Mouse (Mus musculus): Measurements from ENCODE around the gene Ltbp4. TPM values are rescaled to one million over a fixed set of nuclear protein-coding genes. Genes with fewer than 3 reads are reported as not detected.

Gene Ltbp4
- polyA plus RNA-seq, 1 experiment from 2014 or later, result 14.3 TPM

DNA sequence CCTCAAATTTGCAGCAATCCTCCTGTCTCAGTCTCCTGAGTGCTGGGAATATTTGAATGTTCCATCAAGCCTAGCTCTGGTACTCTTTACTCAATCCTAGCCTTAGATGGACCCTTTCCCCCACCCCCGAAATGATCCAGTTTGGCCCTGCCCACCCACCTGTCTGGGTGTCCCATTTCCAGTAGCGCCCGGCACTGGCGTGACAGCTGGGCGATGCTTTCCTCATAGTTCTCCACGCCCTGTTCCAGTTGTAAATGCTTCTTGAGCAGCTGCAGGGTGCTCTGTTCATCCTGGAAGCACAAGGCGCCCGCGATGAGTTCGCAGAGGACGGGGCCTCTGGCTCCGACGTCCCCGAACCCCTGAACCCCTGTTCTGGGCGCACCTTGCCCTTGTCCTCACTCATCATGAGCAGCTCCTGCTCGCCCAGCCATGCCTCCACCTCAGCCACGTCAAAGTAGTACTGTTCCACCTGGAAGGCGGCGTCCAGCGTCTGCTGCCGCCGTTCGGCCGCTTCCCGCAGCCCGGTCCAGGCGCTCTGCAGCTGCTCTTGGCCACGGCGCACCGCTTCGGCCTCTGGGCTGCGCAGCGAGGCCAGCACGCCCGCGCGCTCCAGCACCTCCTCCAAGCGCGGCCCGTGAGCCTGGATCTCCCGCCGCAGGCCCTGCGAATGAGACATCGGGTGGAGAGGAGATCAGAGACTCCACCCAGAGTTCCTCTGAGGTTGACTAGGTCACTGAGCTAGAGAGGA lies 34.4 kb upstream of the Ltbp4 start:
- 12% methylated on average over 44 of the region's 44 CpGs for WGBS
- Histone ChIP-seq H3K9me3 (replicated peaks; ENCODE audit: control insufficient read depth, low read length, poor library complexity, severe bottlenecking) (no peaks in the 10 kb centered on the region; the same call in 1 of the 2 replicates), H3K27me3 (ENCODE audit: control insufficient read depth, insufficient read depth, low read depth, low read length) (peaks cover 96% of the 10 kb centered on the region), H3K4me3 (ENCODE audit: low read depth, low read length) (no peak overlapping the region), H3K4me2 (ENCODE audit: low read length) (no peak overlapping the region), H3K27ac (ENCODE audit: low read length) (no peak overlapping the region), H3K36me3 (ENCODE audit: control insufficient read depth, insufficient read depth, low read length) (peaks cover 28% of the 10 kb centered on the region), H3K4me1 (ENCODE audit: control insufficient read depth, insufficient read depth, low read length) (no peaks in the 10 kb centered on the region), H3K9ac (ENCODE audit: low read depth, low read length) (no peak overlapping the region)
- ATAC-seq, result no peak

DNA sequence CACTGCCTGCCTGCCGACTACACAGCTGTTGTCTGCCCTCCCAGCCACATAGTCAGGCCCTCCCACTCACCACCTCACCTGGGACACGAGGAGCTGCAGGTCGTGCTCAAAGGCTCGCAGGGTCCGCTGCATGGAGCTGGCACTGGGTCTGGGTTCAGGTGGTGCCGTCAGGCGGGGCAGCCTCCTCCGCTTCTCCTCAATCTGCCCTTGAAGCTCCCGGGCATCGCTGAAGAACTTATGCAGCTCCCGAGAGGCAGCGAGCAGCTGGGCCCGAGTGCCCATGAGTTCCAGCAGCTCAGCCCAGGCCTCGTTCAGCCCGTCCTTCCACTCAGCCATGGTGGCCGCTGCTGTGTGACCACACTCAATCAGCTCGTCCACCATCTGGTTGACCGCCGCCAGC lies 31.6 kb upstream of the Ltbp4 start:
- Histone ChIP-seq H3K9ac (ENCODE audit: low read depth, low read length) (no peak overlapping the region), H3K9me3 (replicated peaks; ENCODE audit: control insufficient read depth, low read length, poor library complexity, severe bottlenecking) (no peaks in the 10 kb centered on the region; the same call in 1 of the 2 replicates), H3K4me2 (ENCODE audit: low read length) (no peak overlapping the region), H3K27ac (ENCODE audit: low read length) (no peak overlapping the region), H3K27me3 (ENCODE audit: control insufficient read depth, insufficient read depth, low read depth, low read length) (peaks cover 99% of the 10 kb centered on the region), H3K4me3 (ENCODE audit: low read depth, low read length) (no peak overlapping the region), H3K36me3 (ENCODE audit: control insufficient read depth, insufficient read depth, low read length) (peaks cover 29% of the 10 kb centered on the region), H3K4me1 (ENCODE audit: control insufficient read depth, insufficient read depth, low read length) (no peaks in the 10 kb centered on the region)
- ATAC-seq, result no peak
- WGBS, result 86% methylated on average over 19 of the region's 19 CpGs

DNA sequence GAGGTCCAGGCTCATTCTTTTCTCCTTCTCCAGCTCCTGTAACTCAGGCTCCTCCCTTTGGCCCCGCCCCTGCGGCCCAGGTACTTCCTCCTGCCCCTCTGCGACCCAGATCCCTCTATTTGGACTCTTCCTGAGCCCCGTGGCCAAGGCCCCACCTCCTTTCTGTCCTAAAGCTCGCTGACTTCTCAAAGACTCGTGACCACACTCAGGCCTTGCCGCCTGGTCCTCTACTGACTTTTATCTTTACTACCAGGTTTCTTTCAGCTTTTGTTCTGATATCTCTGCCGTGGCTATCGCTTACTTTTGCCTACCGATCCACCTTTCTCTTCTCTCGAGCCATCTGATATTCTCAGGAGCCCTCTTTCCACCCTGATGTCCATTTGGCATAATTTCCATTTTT lies 30.5 kb upstream of the Ltbp4 start:
- Histone ChIP-seq H3K9me3 (replicated peaks; ENCODE audit: control insufficient read depth, low read length, poor library complexity, severe bottlenecking) (no peaks in the 10 kb centered on the region; the same call in 1 of the 2 replicates), H3K36me3 (ENCODE audit: control insufficient read depth, insufficient read depth, low read length) (peaks cover 29% of the 10 kb centered on the region), H3K27me3 (ENCODE audit: control insufficient read depth, insufficient read depth, low read depth, low read length) (peaks cover 95% of the 10 kb centered on the region), H3K27ac (ENCODE audit: low read length) (no peak overlapping the region), H3K4me2 (ENCODE audit: low read length) (no peak overlapping the region), H3K9ac (ENCODE audit: low read depth, low read length) (no peak overlapping the region), H3K4me3 (ENCODE audit: low read depth, low read length) (no peak overlapping the region), H3K4me1 (ENCODE audit: control insufficient read depth, insufficient read depth, low read length) (no peaks in the 10 kb centered on the region)
- 23% methylated on average over 11 of the region's 11 CpGs for WGBS
- ATAC-seq, result no peak

DNA sequence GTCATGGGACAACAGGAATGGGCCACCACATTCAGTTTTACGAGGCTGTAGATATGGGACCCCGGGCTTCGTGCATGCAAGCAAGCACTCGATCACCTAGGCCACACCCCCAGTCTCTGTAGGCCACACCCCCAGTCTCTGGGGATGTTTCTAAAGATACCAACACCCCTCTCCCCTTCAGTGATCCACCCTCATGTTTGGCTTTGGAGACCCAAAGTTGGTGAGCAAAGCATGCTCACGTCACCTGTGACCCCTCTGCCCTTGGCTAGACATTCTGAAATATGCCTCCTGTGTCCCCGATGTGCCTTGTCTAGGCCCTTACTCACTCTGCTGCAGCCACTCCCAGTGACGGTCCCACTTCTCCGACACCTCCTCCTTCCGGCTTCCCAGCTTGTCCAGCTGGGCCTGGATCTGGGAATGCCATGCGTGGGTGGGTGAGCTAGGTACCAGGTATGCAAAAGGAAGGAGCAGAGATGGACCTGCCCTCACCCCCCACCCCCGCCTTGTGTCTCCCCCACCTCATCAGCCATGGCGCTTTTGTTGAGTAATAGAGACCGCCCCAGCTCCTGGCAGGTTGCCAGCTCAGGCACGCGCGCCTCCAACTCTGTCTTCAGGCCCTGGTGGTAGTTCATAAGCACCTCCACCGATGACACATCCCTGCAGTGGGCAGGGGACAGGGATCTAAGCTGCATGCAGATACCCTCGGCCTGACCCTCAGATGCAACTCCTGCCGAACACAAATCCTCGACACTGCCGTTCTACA lies 28.8 kb upstream of the Ltbp4 start:
- WGBS, result 51% methylated on average over 21 of the region's 21 CpGs
- no peak for ATAC-seq
- no peak overlapping the region for H3K4me3 ChIP-seq (ENCODE audit: low read depth, low read length)

DNA sequence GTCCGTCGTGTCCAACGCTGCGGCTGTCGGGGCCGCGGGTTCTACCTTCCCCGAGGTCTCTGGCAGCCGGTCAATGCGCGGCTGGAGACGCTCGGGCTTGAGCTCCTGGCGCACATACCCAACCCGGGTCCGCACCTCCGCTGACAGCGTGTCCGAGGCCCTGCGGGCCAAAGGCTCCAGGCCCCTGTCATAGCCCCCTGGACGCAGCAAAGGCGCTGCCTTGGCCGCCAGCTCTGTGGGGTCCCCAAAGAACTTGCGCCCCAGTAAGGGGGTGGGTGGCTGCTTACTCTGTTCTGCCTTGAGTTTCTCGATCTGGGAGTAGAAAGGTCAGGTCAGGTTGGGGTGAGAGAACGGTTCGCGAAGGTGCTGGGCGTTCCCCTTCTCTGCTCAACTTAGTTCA lies 26.9 kb upstream of the Ltbp4 start:
- no peak overlapping the region for H3K4me3 ChIP-seq (ENCODE audit: low read depth, low read length)

More for the DNA sequence above, 28.8 kb upstream of the Ltbp4 start:
- H3K4me1 ChIP-seq (ENCODE audit: control insufficient read depth, insufficient read depth, low read length), result peaks cover 2% of the 10 kb centered on the region; the same call in 1 of the 2 replicates
- H3K27ac ChIP-seq (ENCODE audit: low read length), result no peak overlapping the region
- peaks cover 78% of the 10 kb centered on the region for H3K27me3 ChIP-seq (ENCODE audit: control insufficient read depth, insufficient read depth, low read depth, low read length)
- no peaks in the 10 kb centered on the region; the same call in 1 of the 2 replicates for H3K9me3 ChIP-seq (replicated peaks; ENCODE audit: control insufficient read depth, low read length, poor library complexity, severe bottlenecking)
- H3K36me3 ChIP-seq (ENCODE audit: control insufficient read depth, insufficient read depth, low read length), result peaks cover 23% of the 10 kb centered on the region
- no peak overlapping the region for H3K4me2 ChIP-seq (ENCODE audit: low read length)
- no peak overlapping the region for H3K9ac ChIP-seq (ENCODE audit: low read depth, low read length)

DNA sequence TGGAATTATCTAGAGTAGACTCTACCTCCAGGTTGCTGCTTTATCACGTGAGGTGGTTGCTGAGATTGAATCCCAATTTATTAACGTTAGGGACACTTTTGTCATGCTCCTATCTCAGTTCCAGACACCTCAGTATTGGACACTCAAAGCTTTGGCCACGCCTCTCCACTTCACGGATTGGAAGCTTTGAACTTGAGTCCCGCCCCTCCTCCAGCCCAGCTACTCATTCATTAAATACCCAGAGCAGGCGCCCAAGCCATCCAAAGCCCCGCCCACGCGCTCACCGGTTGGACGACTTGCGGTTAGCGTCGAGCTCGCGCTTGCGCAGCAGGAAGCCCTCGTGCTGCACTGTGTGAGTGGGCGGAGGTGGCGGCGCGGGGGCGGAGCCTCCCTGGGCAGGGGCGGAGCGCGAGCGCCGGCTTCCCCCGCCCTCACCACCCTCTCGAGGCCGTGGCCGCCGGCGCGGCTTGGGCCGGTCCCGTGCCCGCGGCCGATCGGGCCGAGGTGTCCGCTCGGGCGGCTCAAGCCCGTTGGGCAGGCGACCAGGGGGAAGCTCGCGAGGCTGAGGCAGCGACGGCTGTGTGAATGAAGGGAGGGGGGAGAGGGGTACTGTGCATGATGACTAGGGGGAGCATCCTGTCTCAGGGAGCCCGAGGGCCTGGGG lies 23.9 kb upstream of the Ltbp4 start:
- Histone ChIP-seq H3K9me3 (replicated peaks; ENCODE audit: control insufficient read depth, low read length, poor library complexity, severe bottlenecking) (no peaks in the 10 kb centered on the region), H3K27ac (ENCODE audit: low read length) (no peak overlapping the region), H3K36me3 (ENCODE audit: control insufficient read depth, insufficient read depth, low read length) (peaks cover 4% of the 10 kb centered on the region; the same call in 1 of the 2 replicates), H3K4me2 (ENCODE audit: low read length) (peak overlapping the region; percentile 74), H3K4me1 (ENCODE audit: control insufficient read depth, insufficient read depth, low read length) (peaks cover 7% of the 10 kb centered on the region), H3K9ac (ENCODE audit: low read depth, low read length) (peak overlapping the region; percentile 80), H3K27me3 (ENCODE audit: control insufficient read depth, insufficient read depth, low read depth, low read length) (peaks cover 44% of the 10 kb centered on the region), H3K4me3 (ENCODE audit: low read depth, low read length) (peak overlapping the region; percentile 60)
- WGBS, result 0% methylated on average over 52 of the region's 52 CpGs
- peak; percentile 94 for ATAC-seq

More for the DNA sequence above, 26.9 kb upstream of the Ltbp4 start:
- no peak overlapping the region for H3K4me2 ChIP-seq (ENCODE audit: low read length)
- no peaks in the 10 kb centered on the region for H3K9me3 ChIP-seq (replicated peaks; ENCODE audit: control insufficient read depth, low read length, poor library complexity, severe bottlenecking)
- H3K4me1 ChIP-seq (ENCODE audit: control insufficient read depth, insufficient read depth, low read length), result peaks cover 7% of the 10 kb centered on the region
- H3K27ac ChIP-seq (ENCODE audit: low read length), result no peak overlapping the region
- H3K9ac ChIP-seq (ENCODE audit: low read depth, low read length), result no peak overlapping the region
- no peak for ATAC-seq
- H3K27me3 ChIP-seq (ENCODE audit: control insufficient read depth, insufficient read depth, low read depth, low read length), result peaks cover 60% of the 10 kb centered on the region
- 6% methylated on average over 29 of the region's 29 CpGs for WGBS
- peaks cover 14% of the 10 kb centered on the region; the same call in 1 of the 2 replicates for H3K36me3 ChIP-seq (ENCODE audit: control insufficient read depth, insufficient read depth, low read length)

DNA sequence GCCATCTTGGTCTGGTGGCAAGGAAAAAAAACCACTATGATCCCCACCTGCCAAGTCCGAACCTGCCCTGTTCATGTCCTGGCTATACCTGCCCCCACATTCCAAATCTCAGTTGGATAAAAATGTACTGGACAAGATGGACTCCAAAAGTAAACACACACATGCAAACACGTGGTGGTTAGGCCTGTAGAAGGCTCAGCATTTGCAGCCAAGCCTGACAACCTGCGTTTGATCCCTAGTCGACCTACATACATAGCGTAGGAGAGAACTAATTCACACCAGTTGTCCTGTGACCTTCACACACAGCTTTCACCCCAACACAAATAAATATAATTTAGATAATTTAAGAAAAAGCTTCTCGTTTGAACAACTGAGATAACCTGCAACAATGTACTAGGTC lies 23.3 kb upstream of the Ltbp4 start:
- Histone ChIP-seq H3K4me3 (ENCODE audit: low read depth, low read length) (peak overlapping the region; percentile 60; the same call in 1 of the 2 replicates), H3K27ac (ENCODE audit: low read length) (no peak overlapping the region), H3K27me3 (ENCODE audit: control insufficient read depth, insufficient read depth, low read depth, low read length) (peaks cover 37% of the 10 kb centered on the region)

DNA sequence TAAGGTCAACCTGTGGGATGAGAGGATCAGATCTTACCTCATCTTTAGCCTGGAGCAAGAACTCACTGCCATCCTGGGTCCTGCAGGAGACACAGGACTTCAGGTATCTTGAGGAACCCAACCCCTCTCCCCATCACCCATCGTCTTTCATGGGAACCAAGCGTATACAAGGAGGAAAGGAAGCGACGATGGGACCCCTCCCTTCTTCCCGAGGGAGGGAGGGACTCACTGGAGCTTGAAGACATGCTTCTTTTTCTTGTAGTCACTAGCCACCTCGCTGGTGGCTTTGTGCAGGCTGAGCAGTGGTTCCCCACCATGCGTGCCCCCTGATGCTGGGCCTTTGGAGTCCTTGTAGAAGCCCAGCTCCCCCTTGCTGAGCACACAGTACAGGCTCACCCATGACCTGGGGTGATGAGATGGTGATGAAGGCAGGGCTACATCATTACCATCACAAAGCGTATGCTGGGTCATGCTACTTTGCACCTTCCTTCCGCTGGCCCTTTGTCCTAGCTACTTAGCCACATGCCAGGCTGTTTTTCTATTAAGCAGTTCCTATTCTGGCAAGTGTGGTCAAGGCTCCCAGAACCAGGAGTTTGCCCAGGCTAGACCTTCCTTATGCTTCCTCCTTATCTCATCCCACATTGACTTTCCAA lies 22.3 kb upstream of the Ltbp4 start:
- peaks cover 4% of the 10 kb centered on the region; the same call in 1 of the 2 replicates for H3K36me3 ChIP-seq (ENCODE audit: control insufficient read depth, insufficient read depth, low read length)
- no peak overlapping the region for H3K9ac ChIP-seq (ENCODE audit: low read depth, low read length)
- H3K27me3 ChIP-seq (ENCODE audit: control insufficient read depth, insufficient read depth, low read depth, low read length), result peaks cover 28% of the 10 kb centered on the region
- WGBS, result 90% methylated on average over 9 of the region's 9 CpGs
- peaks cover 10% of the 10 kb centered on the region for H3K4me1 ChIP-seq (ENCODE audit: control insufficient read depth, insufficient read depth, low read length)
- H3K27ac ChIP-seq (ENCODE audit: low read length), result no peak overlapping the region
- no peak overlapping the region for H3K4me3 ChIP-seq (ENCODE audit: low read depth, low read length)
- no peak overlapping the region for H3K4me2 ChIP-seq (ENCODE audit: low read length)
- no peak for ATAC-seq
- H3K9me3 ChIP-seq (replicated peaks; ENCODE audit: control insufficient read depth, low read length, poor library complexity, severe bottlenecking), result no peaks in the 10 kb centered on the region

More for the DNA sequence above, 23.3 kb upstream of the Ltbp4 start:
- peaks cover 10% of the 10 kb centered on the region for H3K4me1 ChIP-seq (ENCODE audit: control insufficient read depth, insufficient read depth, low read length)
- no peak for ATAC-seq
- H3K4me2 ChIP-seq (ENCODE audit: low read length), result peak overlapping the region; percentile 74
- no peak overlapping the region for H3K9ac ChIP-seq (ENCODE audit: low read depth, low read length)
- no peaks in the 10 kb centered on the region for H3K9me3 ChIP-seq (replicated peaks; ENCODE audit: control insufficient read depth, low read length, poor library complexity, severe bottlenecking)
- H3K36me3 ChIP-seq (ENCODE audit: control insufficient read depth, insufficient read depth, low read length), result peaks cover 4% of the 10 kb centered on the region; the same call in 1 of the 2 replicates
- WGBS, result 56% methylated on average over 6 of the region's 6 CpGs

Data from midbrain, embryonic 16.5 days (tissue).